Mouse (Mus musculus) liver, adult 2 months (tissue): ENCODE data around the gene Lct.

Experiments used
- CTCF ChIP-seq: fragments of 200-500 bp; IDR thresholded peaks from 2 replicates; pipeline ENCODE4 v1.5.1; 2011; ENCODE audit warnings: low read depth, low read length, control low read depth
- POLR2A ChIP-seq: fragments of 200-500 bp; IDR thresholded peaks from 2 replicates; pipeline ENCODE4 v1.6.1; 2011; ENCODE audit warnings: low read length, control low read depth; ENCODE audit not compliant: insufficient read depth; ENCODE audit errors: extremely low read depth

DNA sequence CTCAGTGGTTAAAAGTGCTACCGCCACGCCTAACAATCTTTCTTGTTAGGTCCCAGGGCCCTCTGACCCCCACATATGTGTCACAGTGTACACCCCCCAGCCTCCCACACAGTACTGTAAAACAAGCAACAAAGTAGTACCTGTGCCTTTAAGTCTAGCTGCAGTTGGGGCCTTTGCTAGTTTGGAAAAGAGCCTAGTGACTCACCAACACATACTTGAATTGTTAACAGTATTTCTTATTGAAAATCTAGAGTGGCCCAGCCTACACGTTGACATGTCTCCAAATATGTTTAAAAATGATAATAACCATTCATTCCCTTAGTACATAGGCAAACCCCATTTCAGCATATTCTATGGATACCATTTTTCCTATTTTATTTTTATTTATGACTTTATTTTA lies 57.4 kb downstream of the Lct start:
- TF ChIP-seq CTCF: no peak
- TF ChIP-seq POLR2A: no peak
